7 mouse cellular contexts compared by ENCODE assay signal in genomic region chr6:137723898-137724297, GRCm38 (mm10). TPM values are rescaled to one million over a fixed set of nuclear protein-coding genes. Genes with fewer than 3 reads are reported as not detected.
DNase-seq lines count a peak whose midpoint lies in the region; ATAC-seq and TF ChIP-seq lines count a peak whose summit lies in the region.

No protein-coding gene starts in this region.

- WGBS in limb, embryonic 13.5 days = 3% methylated on average over 4 of the region's 4 CpGs
- WGBS in limb, embryonic 10.5 days = 12% methylated on average over 4 of the region's 4 CpGs
- WGBS in forebrain, postnatal 0 days = 2% methylated on average over 4 of the region's 4 CpGs

- DNase-seq in limb, embryonic 10.5 days (ENCODE audit: low spot score) = no peak
- peak; percentile 78 for DNase-seq in ES-CJ7 (ENCODE audit: low read depth, low spot score)
- peak; percentile 88 for DNase-seq in adipocyte (ENCODE audit: low spot score)
- peak; percentile 82 for DNase-seq in forebrain, postnatal 0 days
- peak; percentile 62 for DNase-seq in lung, postnatal 10 days
- no peak for DNase-seq in gastrocnemius, postnatal 36 days

- no peaks in the 10 kb centered on the region for H3K4me1 ChIP-seq in limb, embryonic 13.5 days
- no peaks in the 10 kb centered on the region for H3K4me1 ChIP-seq in limb, embryonic 10.5 days
- no peaks in the 10 kb centered on the region for H3K4me1 ChIP-seq in forebrain, postnatal 0 days (ENCODE audit: insufficient read depth)

- H3K27me3 ChIP-seq in limb, embryonic 13.5 days = 0 out of 2 replicates have a peak, but pooled peaks cover 13% of the 10 kb centered on the region
- H3K27me3 ChIP-seq in limb, embryonic 10.5 days (ENCODE audit: low read depth, poor library complexity, severe bottlenecking) = no peaks in the 10 kb centered on the region
- H3K27me3 ChIP-seq in forebrain, postnatal 0 days (ENCODE audit: insufficient read depth, low read length) = no peaks in the 10 kb centered on the region

- no peak overlapping the region for H3K9ac ChIP-seq in limb, embryonic 13.5 days
- no peak overlapping the region for H3K9ac ChIP-seq in forebrain, postnatal 0 days

- intact Hi-C loops in gastrocnemius, postnatal 36 days (cut with DNase I) = loop anchor here (1.0 to 5.0 kb wide), 3 partner anchors 62 to 517 kb away; no protein-coding TSS in a partner anchor

- ATAC-seq in limb, embryonic 13.5 days (ENCODE audit: low FRiP score, low read depth) = peak; percentile 69; the same call in 1 of the 2 replicates
- ATAC-seq in forebrain, postnatal 0 days = peak; percentile 64; the same call in 1 of the 2 replicates

- H3K9me3 ChIP-seq in limb, embryonic 13.5 days = no peaks in the 10 kb centered on the region
- no peaks in the 10 kb centered on the region for H3K9me3 ChIP-seq in limb, embryonic 10.5 days (replicated peaks)
- H3K9me3 ChIP-seq in forebrain, postnatal 0 days (ENCODE audit: low read length) = no peaks in the 10 kb centered on the region

- no peak overlapping the region for H3K4me3 ChIP-seq in limb, embryonic 13.5 days
- H3K4me3 ChIP-seq in limb, embryonic 10.5 days = no peak overlapping the region
- H3K4me3 ChIP-seq in forebrain, postnatal 0 days (ENCODE audit: low read depth, low read length) = no peak overlapping the region

- no peak overlapping the region for H3K27ac ChIP-seq in limb, embryonic 13.5 days
- H3K27ac ChIP-seq in limb, embryonic 10.5 days = no peak overlapping the region
- H3K27ac ChIP-seq in forebrain, postnatal 0 days (ENCODE audit: low read depth, low read length) = no peak overlapping the region

- H3K4me2 ChIP-seq in limb, embryonic 13.5 days (replicated peaks) = no peak overlapping the region
- H3K4me2 ChIP-seq in forebrain, postnatal 0 days (ENCODE audit: low read depth) = no peak overlapping the region

- peak; percentile 81 for TF ChIP-seq CTCF in forebrain, postnatal 0 days (IDR thresholded peaks at IDR 0.05; ENCODE audit: low read depth)

- H3K36me3 ChIP-seq in limb, embryonic 13.5 days = no peaks in the 10 kb centered on the region
- H3K36me3 ChIP-seq in limb, embryonic 10.5 days = no peaks in the 10 kb centered on the region
- H3K36me3 ChIP-seq in forebrain, postnatal 0 days (ENCODE audit: insufficient read depth) = no peaks in the 10 kb centered on the region

RNA-seq across cellular contexts. Expression of gene Strap, which starts 11.0 kb away (rescaled TPM):
- 174 and 185 TPM in 2 replicates for polyA plus RNA-seq in limb, embryonic 13.5 days (2015; fragmentation: Nextera tagmentation; extraction: Ambion mirVana)
- 227 and 229 TPM in 2 replicates for polyA plus RNA-seq in limb, embryonic 10.5 days (2016; fragmentation: Nextera tagmentation; extraction: Ambion mirVana)
- total RNA-seq in forebrain, postnatal 0 days (2014; rRNA removed) = 126 and 132 TPM in 2 replicates
- 190 and 204 TPM in 2 replicates for polyA plus RNA-seq in forebrain, postnatal 0 days (2015; fragmentation: Nextera tagmentation; extraction: Ambion mirVana)
- total RNA-seq in gastrocnemius, postnatal 36 days (2021) = 10 to 100 TPM; 70.8 to 77.0 TPM

RNA-seq across cellular contexts. Expression of gene Dera, which starts 30.4 kb away (rescaled TPM):
- 49.0 and 50.9 TPM in 2 replicates for polyA plus RNA-seq in limb, embryonic 13.5 days (2015; fragmentation: Nextera tagmentation; extraction: Ambion mirVana)
- 76.0 and 87.9 TPM in 2 replicates for polyA plus RNA-seq in limb, embryonic 10.5 days (2016; fragmentation: Nextera tagmentation; extraction: Ambion mirVana)
- 5.0 and 9.1 TPM in 2 replicates for total RNA-seq in forebrain, postnatal 0 days (2014; rRNA removed)
- 10.6 and 11.0 TPM in 2 replicates for polyA plus RNA-seq in forebrain, postnatal 0 days (2015; fragmentation: Nextera tagmentation; extraction: Ambion mirVana)
- 10 to 100 TPM in 1 of 2 experiments, 1 to 10 TPM in 1; 9.8 to 11.7 TPM for total RNA-seq in gastrocnemius, postnatal 36 days (2021)

Comparison
In these comparisons a context has a peak if more than half of its experiments do, and no peak if none do; other contexts are left out.
1. DNase-seq: peak in ES-CJ7 (single experiment), adipocyte (single experiment), forebrain, postnatal 0 days (single experiment) and lung, postnatal 10 days (single experiment); none in limb, embryonic 10.5 days (single experiment) and gastrocnemius, postnatal 36 days (0 of 2).